Mouse (Mus musculus): ENCODE results near the gene Fer1l4. TPM values are rescaled to one million over a fixed set of nuclear protein-coding genes. Genes with fewer than 3 reads are reported as not detected.

Fer1l4 gene
- total RNA-seq, 2 experiments from 2014 or later, result not detected

DNA sequence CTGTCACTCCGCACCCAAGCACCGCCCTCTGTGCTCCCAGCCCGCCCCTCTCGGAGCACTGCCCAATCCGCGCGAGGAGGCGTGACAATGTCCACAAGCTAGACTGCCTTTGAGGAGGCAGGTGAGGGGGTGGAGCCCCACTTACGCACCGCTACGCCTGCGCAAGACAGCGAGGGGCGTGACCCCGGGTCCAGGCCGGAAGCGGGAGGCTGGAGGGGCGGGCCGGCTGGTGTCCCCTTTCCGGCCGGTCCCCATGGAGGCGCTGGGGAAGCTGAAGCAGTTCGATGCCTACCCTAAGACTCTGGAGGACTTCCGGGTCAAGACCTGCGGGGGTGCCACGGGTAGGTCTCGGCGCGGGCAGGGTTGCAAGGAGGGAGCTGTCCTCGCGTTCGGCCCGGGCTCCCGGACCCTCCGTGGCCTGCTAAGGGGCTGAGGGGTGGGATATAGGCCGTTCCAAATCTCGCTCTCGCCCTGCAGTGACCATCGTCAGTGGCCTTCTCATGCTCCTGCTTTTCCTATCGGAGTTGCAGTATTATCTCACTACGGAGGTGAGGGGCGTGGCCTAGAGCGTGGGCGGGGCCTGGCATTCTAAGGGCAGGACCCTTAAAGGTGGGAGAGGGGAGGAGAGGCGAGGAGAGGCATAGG lies 44.7 kb downstream of the Fer1l4 start, which contains the start of the genes 6430550D23Rik and Ergic3:
TSS of gene 6430550D23Rik (minus strand) at position 90 of the 645 bp plus-strand sequence.
TSS of gene Ergic3 (plus strand) at position 158 of the 645 bp plus-strand sequence.
- DNase-seq, result peak; percentile 99

DNA sequence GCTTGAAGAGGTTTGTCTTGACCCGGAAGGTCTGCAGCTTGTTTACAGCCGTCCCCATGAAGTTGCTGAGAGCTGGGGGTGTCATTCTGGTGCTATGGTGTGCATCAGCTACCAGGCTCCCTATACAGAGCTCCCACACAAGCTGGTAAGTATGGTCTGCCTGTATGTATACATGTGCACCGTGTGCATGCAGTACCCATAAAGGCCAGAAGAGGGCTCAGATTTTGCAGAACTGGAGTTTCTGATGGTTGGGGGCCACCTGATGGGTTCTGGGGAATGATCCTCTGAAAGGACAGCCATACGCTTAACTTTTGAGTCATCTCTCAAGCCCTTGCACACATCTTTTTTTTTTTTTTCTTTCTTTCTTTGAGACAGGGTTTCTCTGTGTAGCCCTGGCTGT lies 47.4 kb downstream of the Fer1l4 start:
- DNase-seq, result no peak

DNA sequence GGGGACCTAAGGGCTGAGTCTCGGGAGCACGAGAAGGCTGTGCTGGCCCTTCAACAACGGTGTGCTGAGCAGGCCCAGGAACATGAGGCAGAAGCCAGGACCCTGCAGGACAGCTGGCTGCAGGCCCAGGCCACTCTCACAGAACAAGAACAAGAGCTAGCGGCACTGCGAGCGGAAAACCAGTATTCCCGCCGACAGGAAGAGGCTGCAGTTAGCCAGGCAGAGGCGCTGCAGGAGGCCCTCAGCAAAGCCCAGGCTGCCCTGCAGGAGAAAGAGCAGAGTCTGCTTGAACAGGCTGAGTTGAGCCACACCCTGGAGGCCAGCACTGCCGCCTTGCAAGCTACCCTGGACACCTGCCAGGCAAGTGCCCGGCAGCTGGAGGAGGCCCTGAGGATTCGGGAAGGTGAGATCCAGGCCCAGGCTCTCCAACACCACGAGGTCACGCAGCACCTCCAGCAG lies 60.9 kb downstream of the Fer1l4 start:
- peak; percentile 76 for DNase-seq

DNA sequence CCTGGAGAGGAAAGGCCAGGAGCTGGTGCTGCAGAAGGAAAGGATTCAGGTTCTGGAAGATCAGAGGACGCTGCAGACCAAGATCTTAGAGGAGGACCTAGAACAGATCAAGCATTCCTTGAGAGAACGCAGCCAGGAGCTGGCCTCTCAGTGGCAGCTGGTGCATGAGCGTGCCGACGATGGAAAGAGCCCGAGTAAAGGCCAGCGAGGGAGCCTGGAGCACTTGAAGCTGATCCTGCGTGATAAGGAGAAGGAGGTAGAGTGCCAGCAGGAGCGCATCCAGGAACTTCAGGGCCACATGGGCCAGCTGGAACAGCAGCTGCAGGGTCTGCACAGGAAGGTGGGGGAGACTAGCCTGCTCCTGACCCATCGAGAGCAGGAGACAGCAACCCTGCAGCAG lies 61.6 kb downstream of the Fer1l4 start:
- DNase-seq, result no peak

DNA sequence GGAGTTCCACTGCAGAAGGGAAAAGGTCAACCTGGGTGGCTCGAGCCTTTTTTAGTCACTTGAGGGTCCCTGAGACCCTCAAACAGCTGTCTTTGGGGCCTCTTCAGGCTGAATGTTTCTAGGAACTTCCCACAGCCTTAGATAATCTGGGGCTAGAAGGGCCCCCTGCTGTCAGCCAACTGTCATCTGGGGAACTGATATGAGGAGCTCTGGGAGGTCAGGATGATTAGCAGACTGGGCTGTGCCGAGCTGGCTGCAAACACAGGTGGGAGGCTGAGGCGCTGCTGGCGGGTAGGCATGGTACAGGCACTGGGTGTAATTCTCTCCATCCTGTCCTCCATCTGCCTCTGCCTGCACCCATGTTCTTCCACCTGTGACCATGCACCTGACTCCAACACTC lies 63.7 kb downstream of the Fer1l4 start:
- no peak for DNase-seq

DNA sequence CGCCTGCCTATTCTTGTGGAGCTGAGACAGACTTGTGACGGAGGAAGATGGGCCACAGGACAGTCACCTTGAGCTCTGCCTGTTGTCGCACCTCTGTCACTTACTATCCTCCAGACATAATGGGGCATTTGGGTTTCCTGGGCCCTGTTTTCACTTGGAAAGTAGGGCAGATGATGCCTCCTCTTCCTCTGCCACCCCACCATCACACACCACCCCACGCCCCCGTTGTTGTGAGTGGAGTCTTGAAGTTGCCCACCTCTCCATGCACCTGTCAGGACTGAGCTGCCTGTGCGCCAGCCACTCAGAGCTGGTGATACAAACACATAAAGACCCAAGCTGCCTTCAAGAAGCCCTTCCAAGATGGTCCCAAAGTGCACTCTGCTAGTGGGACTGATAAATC lies 65.6 kb downstream of the Fer1l4 start:
- DNase-seq, result no peak

DNA sequence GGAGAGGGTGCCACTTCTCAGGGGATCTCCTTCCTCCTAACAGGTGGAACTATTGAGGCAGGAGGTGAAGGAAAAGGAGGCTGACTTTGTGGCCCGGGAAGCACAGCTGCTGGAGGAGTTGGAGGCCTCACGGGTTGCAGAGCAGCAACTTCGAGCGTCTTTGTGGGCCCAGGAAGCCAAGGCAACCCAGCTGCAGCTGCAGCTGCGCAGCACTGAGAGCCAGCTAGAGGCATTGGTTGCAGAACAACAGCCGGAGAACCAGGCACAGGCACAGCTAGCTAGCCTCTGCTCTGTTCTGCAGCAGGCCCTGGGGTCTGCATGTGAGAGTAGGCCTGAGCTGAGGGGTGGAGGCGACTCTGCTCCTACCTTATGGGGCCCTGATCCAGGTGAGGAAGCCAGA lies 67.0 kb downstream of the Fer1l4 start:
- no peak for DNase-seq

DNA sequence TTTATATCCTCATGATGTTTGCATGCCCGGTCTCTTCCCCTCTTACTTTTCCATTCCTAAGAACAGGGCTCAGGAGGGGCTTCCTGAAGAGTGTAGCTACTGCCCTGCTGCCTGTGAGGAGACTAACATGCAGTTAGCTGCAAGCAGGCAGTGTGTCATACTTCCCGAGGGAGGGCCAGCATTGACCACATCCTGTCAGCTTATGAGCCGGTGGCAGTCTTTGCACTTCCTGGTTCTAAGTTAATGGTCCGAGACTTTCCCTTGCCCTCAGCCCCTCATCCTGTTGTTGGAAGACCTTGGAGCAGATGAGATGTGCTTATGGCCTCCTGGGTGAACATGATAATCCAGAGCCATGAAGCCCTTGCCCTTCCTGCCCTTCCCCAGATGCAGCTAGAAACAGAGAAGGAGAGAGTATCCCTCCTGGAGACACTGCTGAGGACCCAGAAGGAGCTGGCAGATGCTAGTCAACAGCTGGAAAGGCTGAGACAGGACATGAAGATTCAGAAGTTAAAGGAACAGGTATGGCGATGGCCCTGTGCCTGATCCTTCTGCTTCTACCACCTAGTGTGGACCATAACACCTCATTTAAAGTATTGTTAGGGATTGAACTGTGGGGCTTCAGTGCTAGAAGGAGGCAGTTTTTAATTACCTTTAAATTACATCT lies 73.3 kb downstream of the Fer1l4 start:
- DNase-seq, result peak; percentile 38

DNA sequence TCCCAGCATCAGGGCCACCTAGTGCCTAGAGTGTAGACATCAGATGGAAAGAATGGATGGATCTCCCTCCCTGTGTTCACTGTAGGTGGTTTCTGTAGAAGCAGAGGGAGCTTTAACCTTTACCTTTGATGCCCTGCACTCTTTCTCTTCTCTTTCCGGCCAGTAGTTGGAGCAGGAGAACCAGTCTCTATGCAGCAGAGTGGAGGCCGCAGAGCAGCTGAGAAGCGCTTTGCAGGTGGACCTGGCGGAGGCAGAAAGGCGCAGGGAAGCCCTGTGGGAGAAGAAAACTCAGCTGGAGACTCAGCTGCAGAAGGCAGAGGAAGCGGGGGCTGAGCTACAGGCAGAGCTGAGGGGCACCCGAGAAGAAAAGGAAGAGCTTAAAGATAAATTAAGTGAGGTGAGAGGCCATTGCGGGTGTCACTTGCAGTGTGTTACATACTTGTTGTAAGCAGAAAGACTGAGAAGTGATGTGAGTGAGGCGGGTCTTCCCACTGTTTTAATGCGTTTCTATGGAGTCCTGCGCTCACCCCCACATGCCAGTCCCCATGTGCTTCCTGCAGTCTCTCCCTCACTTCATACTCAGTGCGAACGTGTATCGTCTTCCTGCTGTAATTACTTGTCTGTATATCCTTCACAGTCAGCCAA lies 78.5 kb downstream of the Fer1l4 start:
- no peak for DNase-seq

DNA sequence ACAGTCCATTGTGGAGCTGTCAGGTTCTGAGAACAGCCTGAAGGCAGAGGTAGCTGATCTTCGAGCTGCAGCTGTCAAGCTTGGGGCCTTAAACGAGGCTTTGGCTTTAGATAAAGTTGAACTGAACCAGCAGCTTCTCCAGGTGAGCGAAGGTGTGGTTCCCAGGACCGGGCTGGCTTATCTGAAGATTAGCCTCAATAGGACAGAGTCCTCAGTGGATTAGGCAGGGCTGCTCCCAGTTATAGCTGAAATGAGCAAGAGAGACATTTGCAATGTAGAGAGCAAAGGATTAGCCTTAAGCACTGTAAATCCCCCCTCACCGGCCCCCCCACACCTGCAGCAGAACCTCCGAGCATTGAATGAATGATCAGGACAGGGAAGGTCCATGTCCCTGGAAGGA lies 79.4 kb downstream of the Fer1l4 start:
- DNase-seq, result no peak

Other genes starting within 250 kb of the Fer1l4 start
- gene BC029722, start 233.5 kb downstream of the Fer1l4 start, total RNA-seq (2021), result 10 to 100 TPM; 54.2 to 56.7 TPM
- gene Eif6, start 226.0 kb downstream of the Fer1l4 start, total RNA-seq (2021), result 100 to 1,000 TPM; 106 to 121 TPM
- not detected for gene Fam83c, start 218.1 kb downstream of the Fer1l4 start, total RNA-seq (2021)
- gene Uqcc1, start 122.6 kb downstream of the Fer1l4 start, total RNA-seq (2021), result 100 to 1,000 TPM; 126 to 179 TPM
- not detected for gene Gm15557, start 112.2 kb downstream of the Fer1l4 start, total RNA-seq (2021)
- 1 to 10 TPM; 1.6 to 3.5 TPM for gene Gdf5, start 107.6 kb downstream of the Fer1l4 start, total RNA-seq (2021)
- gene Cep250, start 96.5 kb downstream of the Fer1l4 start, total RNA-seq (2021), result 10 to 100 TPM; 12.9 to 17.0 TPM
- gene 6430550D23Rik, start 45.0 kb downstream of the Fer1l4 start, total RNA-seq (2021), result 1 to 10 TPM; 2.8 to 4.3 TPM
- gene Ergic3, start 44.9 kb downstream of the Fer1l4 start, total RNA-seq (2021), result 100 to 1,000 TPM; 164 to 172 TPM
- 1 to 10 TPM; 4.1 to 4.7 TPM for gene Spag4, start 12.2 kb upstream of the Fer1l4 start, total RNA-seq (2021)
- 10 to 100 TPM; 44.4 to 47.5 TPM for gene Cpne1, start 59.0 kb upstream of the Fer1l4 start, total RNA-seq (2021)
- 10 to 100 TPM; 23.3 to 25.0 TPM for gene Rbm12, start 59.0 kb upstream of the Fer1l4 start, total RNA-seq (2021)
- gene Gm28036, start 74.1 kb upstream of the Fer1l4 start, total RNA-seq (2021), result 10 to 100 TPM; 21.3 to 24.5 TPM
- gene Romo1, start 91.1 kb upstream of the Fer1l4 start, total RNA-seq (2021), result 100 to 1,000 TPM; 406 to 407 TPM
- 10 to 100 TPM; 72.0 to 78.8 TPM for gene Nfs1, start 91.2 kb upstream of the Fer1l4 start, total RNA-seq (2021)
- gene Rbm39, start 127.3 kb upstream of the Fer1l4 start, total RNA-seq (2021), result 100 to 1,000 TPM; 286 to 394 TPM
- gene Phf20, start 143.5 kb upstream of the Fer1l4 start, total RNA-seq (2021), result 10 to 100 TPM; 35.9 to 38.0 TPM

Measured in adrenal gland, postnatal 10 days (tissue).